Mouse (Mus musculus) gastrocnemius, adult 2 months (tissue): ENCODE results near the gene Gucd1. TPM values are rescaled to one million over a fixed set of nuclear protein-coding genes. Genes with fewer than 3 reads are reported as not detected.

ENCODE experiments used
- DNase-seq: peaks from one replicate; pipeline ENCODE4 v3.0.0; 2022
- H3K27ac ChIP-seq: fragments of 200-600 bp; 2 replicates; pipeline ENCODE4 v1.8.1; 2022; ENCODE audit warnings: mild to moderate bottlenecking
- H3K4me3 ChIP-seq: fragments of 200-600 bp; 2 replicates; pipeline ENCODE4 v1.8.1; 2022; ENCODE audit warnings: mild to moderate bottlenecking, moderate library complexity
- CTCF ChIP-seq: fragments of 200-600 bp; IDR thresholded peaks from 2 replicates; pipeline ENCODE4 v1.8.1; 2022; ENCODE audit warnings: antibody characterized with exemption, mild to moderate bottlenecking, moderate library complexity
- intact Hi-C: fragments of 180-260 bp; cut with DNase I; formaldehyde crosslinking; loops from one replicate; pipeline ENCODE4 v1.15.1; 2025
- total RNA-seq, 2 experiments: library from RNA; stranded (reverse); gene quantifications; 2 replicates each; pipeline ENCODE4 v1.2.3; 2021

Gene Gucd1
- total RNA-seq, 2 experiments from 2014 or later, result 48.2 to 78.7 TPM

- no peak for TF ChIP-seq CTCF
- DNase-seq, result no peak
- Histone ChIP-seq H3K27ac (no peak overlapping the region), H3K4me3 (no peak overlapping the region)
- intact Hi-C loops, result no loop called here
Observed at GRCm38 (mm10) chr10:75341936-75342335, 175.8 kb downstream of the Gucd1 start.

- no peak overlapping the region for H3K27ac ChIP-seq
- no peak for DNase-seq
- no peak overlapping the region for H3K4me3 ChIP-seq
- TF ChIP-seq CTCF, result no peak
- intact Hi-C loops, result no loop called here
Observed at GRCm38 (mm10) chr10:75339377-75339776, 178.4 kb downstream of the Gucd1 start.

- Histone ChIP-seq H3K27ac (no peak overlapping the region), H3K4me3 (no peak overlapping the region)
- TF ChIP-seq CTCF, result no peak
- DNase-seq, result no peak
- intact Hi-C loops, result no loop called here
Observed at GRCm38 (mm10) chr10:75338852-75339251, 178.9 kb downstream of the Gucd1 start.

- no peak for DNase-seq
- Histone ChIP-seq H3K27ac (no peak overlapping the region), H3K4me3 (no peak overlapping the region)
- no peak for TF ChIP-seq CTCF
- intact Hi-C loops, result no loop called here
Observed at GRCm38 (mm10) chr10:75337231-75337630, 180.5 kb downstream of the Gucd1 start.

- no peak for DNase-seq
- intact Hi-C loops, result no loop called here
- H3K27ac ChIP-seq, result peak overlapping the region; percentile 46
- no peak overlapping the region for H3K4me3 ChIP-seq
- TF ChIP-seq CTCF, result no peak
Observed at GRCm38 (mm10) chr10:75335075-75335474, 182.7 kb downstream of the Gucd1 start.

GRCm38 (mm10) chr10:75334175-75334574 lies 183.6 kb downstream of the Gucd1 start:
- Histone ChIP-seq H3K4me3 (no peak overlapping the region), H3K27ac (peak overlapping the region; percentile 38; the same call in 1 of the 2 replicates)
- DNase-seq, result no peak
- intact Hi-C loops, result no loop called here
- no peak for TF ChIP-seq CTCF

- H3K4me3 ChIP-seq, result no peak overlapping the region
- no peak for TF ChIP-seq CTCF
- intact Hi-C loops, result no loop called here
- no peak for DNase-seq
- H3K27ac ChIP-seq, result no peak overlapping the region
Observed at GRCm38 (mm10) chr10:75333176-75333776, 184.5 kb downstream of the Gucd1 start.

GRCm38 (mm10) chr10:75332268-75332667 lies 185.5 kb downstream of the Gucd1 start:
- Histone ChIP-seq H3K4me3 (no peak overlapping the region), H3K27ac (no peak overlapping the region)
- no peak for DNase-seq
- intact Hi-C loops, result no loop called here
- TF ChIP-seq CTCF, result no peak

- intact Hi-C loops, result no loop called here
- H3K4me3 ChIP-seq, result no peak overlapping the region
- DNase-seq, result no peak
- no peak for TF ChIP-seq CTCF
- peak overlapping the region; percentile 38; the same call in 1 of the 2 replicates for H3K27ac ChIP-seq
Observed at GRCm38 (mm10) chr10:75328201-75328704, 189.5 kb downstream of the Gucd1 start.

- Histone ChIP-seq H3K27ac (peak overlapping the region; percentile 38; the same call in 1 of the 2 replicates), H3K4me3 (no peak overlapping the region)
- intact Hi-C loops, result no loop called here
- no peak for DNase-seq
- no peak for TF ChIP-seq CTCF
Observed at GRCm38 (mm10) chr10:75327081-75327480, 190.7 kb downstream of the Gucd1 start.

GRCm38 (mm10) chr10:75326553-75326952 lies 191.2 kb downstream of the Gucd1 start:
- intact Hi-C loops, result no loop called here
- Histone ChIP-seq H3K27ac (no peak overlapping the region), H3K4me3 (no peak overlapping the region)
- no peak for TF ChIP-seq CTCF
- no peak for DNase-seq

- no peak overlapping the region for H3K27ac ChIP-seq
- no peak overlapping the region for H3K4me3 ChIP-seq
- no peak for TF ChIP-seq CTCF
- intact Hi-C loops, result no loop called here
- no peak for DNase-seq
Observed at GRCm38 (mm10) chr10:75325821-75326220, 192.0 kb downstream of the Gucd1 start.

- no peak for TF ChIP-seq CTCF
- no peak for DNase-seq
- H3K27ac ChIP-seq, result no peak overlapping the region
- intact Hi-C loops, result no loop called here
- no peak overlapping the region for H3K4me3 ChIP-seq
Observed at GRCm38 (mm10) chr10:75324391-75324790, 193.4 kb downstream of the Gucd1 start.

- peak overlapping the region; percentile 38; the same call in 1 of the 2 replicates for H3K27ac ChIP-seq
- TF ChIP-seq CTCF, result no peak
- no peak for DNase-seq
- H3K4me3 ChIP-seq, result no peak overlapping the region
- intact Hi-C loops, result no loop called here
Observed at GRCm38 (mm10) chr10:75323986-75324385, 193.8 kb downstream of the Gucd1 start.
